Mouse (Mus musculus) heart, adult 2 months (tissue): Measurements from ENCODE around the gene Ctnna3.

Source experiments
- CTCF ChIP-seq: fragments of 200-600 bp; IDR thresholded peaks from 2 replicates; pipeline ENCODE4 v1.8.1; 2022; ENCODE audit warnings: antibody characterized with exemption, mild to moderate bottlenecking, moderate library complexity
- EP300 ChIP-seq: fragments of 200-500 bp; IDR thresholded peaks from 2 replicates; pipeline ENCODE4 v1.6.1; 2011; ENCODE audit warnings: low read depth, low read length, control low read depth; ENCODE audit not compliant: insufficient read depth

DNA sequence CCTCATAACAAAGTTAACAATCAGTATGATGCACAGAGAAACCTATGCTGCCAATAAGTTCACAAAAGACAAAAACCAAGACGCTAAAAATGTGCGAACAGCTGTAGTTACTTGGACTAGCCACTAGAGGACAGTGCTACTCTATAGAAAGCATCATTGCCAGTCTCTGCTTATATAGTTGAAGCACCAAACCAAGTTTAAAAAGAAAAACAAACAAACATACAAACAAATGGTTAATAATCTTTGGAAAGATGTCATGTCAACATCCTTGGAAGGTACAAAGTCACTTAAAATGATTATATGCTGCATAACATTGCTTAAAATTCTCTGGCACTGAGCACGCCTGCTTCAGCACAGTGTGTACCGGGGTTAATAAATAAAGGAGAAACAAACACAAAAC, 654.6 kb downstream of the Ctnna3 start:
- no peak for TF ChIP-seq CTCF
- TF ChIP-seq EP300: no peak
